Mouse (Mus musculus): ENCODE results near the gene Olfr635. TPM values are rescaled to one million over a fixed set of nuclear protein-coding genes. Genes with fewer than 3 reads are reported as not detected.
"Not testable (repeated sequence)": the region's sequence is repeated elsewhere in the genome, so short reads cannot be mapped to it uniquely, and the experiment has no call there.

Olfr635 gene
- not detected in 2 replicates for polyA plus RNA-seq (2015; fragmentation: Nextera tagmentation; extraction: Ambion mirVana)

GRCm38 (mm10) chr7:103970852-103971251 lies at the start of gene Olfr635:
Olfr635 (plus strand) TSS chr7:103971152.
- H3K9ac ChIP-seq = no peak within 1 kb of the TSS
- ATAC-seq (ENCODE audit: insufficient read depth) = no peak
- WGBS (ENCODE audit: insufficient replicate concordance) = 68% methylated on average over 1 of the region's 1 CpGs
- H3K4me3 ChIP-seq (replicated peaks) = no peak within 1 kb of the TSS
- H3K27me3 ChIP-seq = no peaks in the 10 kb centered on the region
- H3K36me3 ChIP-seq (replicated peaks) = no peaks in the 10 kb centered on the region
- no peak within 1 kb of the TSS for H3K4me2 ChIP-seq
- no peaks in the 10 kb centered on the region for H3K4me1 ChIP-seq (replicated peaks)
- no peaks in the 10 kb centered on the region for H3K9me3 ChIP-seq (replicated peaks)
- no peak within 1 kb of the TSS for H3K27ac ChIP-seq (replicated peaks)

DNA sequence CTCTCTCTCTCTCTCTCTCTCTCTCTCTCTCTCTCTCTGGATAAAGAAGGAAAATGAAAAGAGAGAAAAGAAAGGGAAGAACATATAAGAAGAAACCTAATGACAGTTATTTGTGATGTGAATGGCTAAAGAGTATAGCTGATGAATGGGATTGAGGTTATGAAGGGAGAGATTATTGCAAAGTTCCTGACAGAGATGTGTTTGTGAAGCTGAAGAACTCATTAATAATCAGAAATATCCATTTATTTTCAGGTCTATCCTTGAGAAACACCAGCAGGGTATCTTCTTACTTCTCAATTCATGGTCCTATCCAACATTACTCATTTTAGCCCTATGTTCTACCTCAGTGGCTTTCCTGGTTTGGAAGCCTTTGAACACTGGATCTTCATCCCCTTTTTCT lies 42.4 kb upstream of the Olfr635 start, which contains the start of gene Olfr631:
Gene Olfr631, plus strand, starts transcription at position 301 of the 400 bp plus-strand sequence.
- no peak for ATAC-seq (ENCODE audit: insufficient read depth)
- H3K4me1 ChIP-seq (replicated peaks) = no peaks in the 10 kb centered on the region
- no peak within 1 kb of the TSS for H3K4me2 ChIP-seq
- no peaks in the 10 kb centered on the region for H3K27me3 ChIP-seq
- no peaks in the 10 kb centered on the region for H3K36me3 ChIP-seq (replicated peaks)
- H3K9ac ChIP-seq = no peak within 1 kb of the TSS
- no peak within 1 kb of the TSS for H3K4me3 ChIP-seq (replicated peaks)
- no peak within 1 kb of the TSS for H3K27ac ChIP-seq (replicated peaks)
- H3K9me3 ChIP-seq (replicated peaks) = no peaks in the 10 kb centered on the region

DNA sequence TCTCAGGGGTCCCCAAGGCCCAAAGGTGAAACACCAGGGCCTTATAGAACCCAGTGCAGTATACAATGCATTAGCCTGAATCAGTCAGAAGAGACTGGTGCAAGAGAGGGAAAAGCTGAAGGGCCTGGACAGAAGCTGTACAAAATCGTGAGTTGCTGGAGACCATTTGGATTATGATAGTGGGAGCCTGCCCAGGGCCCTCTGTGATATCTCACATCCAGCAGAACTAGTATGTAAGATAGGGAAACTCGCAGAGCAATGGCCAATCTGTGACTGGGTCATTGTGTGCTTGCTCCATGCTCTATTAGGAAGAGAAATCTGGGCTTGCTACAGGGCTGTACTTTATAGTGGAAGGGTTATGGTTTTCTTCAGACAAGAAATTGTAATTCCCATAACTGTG lies 36.7 kb upstream of the Olfr635 start, which contains the start of gene Olfr632:
Gene Olfr632, plus strand, starts transcription at position 84 of the 400 bp plus-strand sequence.
- Histone ChIP-seq H3K9me3 (replicated peaks) (no peaks in the 10 kb centered on the region), H3K27me3 (peaks cover under 1% of the 10 kb centered on the region), H3K9ac (no peak within 1 kb of the TSS), H3K4me3 (replicated peaks) (no peak within 1 kb of the TSS), H3K4me2 (no peak within 1 kb of the TSS), H3K4me1 (replicated peaks) (no peaks in the 10 kb centered on the region), H3K36me3 (replicated peaks) (no peaks in the 10 kb centered on the region), H3K27ac (replicated peaks) (no peak within 1 kb of the TSS)
- WGBS (ENCODE audit: insufficient replicate concordance) = 31% methylated on average over 2 of the region's 2 CpGs
- no peak for ATAC-seq (ENCODE audit: insufficient read depth)

GRCm38 (mm10) chr7:103942730-103943129 lies 28.2 kb upstream of the Olfr635 start:
- H3K4me1 ChIP-seq (replicated peaks) = peaks cover 15% of the 10 kb centered on the region
- H3K4me3 ChIP-seq (replicated peaks) = no peak overlapping the region
- 0 out of 2 replicates have a peak overlapping the region, but pooled peaks have one; percentile 8 for H3K4me2 ChIP-seq
- peak overlapping the region; percentile 32 for H3K9ac ChIP-seq
- peaks cover 6% of the 10 kb centered on the region; the same call in 1 of the 2 replicates for H3K27me3 ChIP-seq
- H3K36me3 ChIP-seq (replicated peaks) = no peaks in the 10 kb centered on the region
- H3K9me3 ChIP-seq (replicated peaks) = no peaks in the 10 kb centered on the region
- WGBS (ENCODE audit: insufficient replicate concordance) = 9% methylated on average over 2 of the region's 2 CpGs
- H3K27ac ChIP-seq (replicated peaks) = peak overlapping the region; percentile 67
- peak; percentile 76 for ATAC-seq (ENCODE audit: insufficient read depth)

DNA sequence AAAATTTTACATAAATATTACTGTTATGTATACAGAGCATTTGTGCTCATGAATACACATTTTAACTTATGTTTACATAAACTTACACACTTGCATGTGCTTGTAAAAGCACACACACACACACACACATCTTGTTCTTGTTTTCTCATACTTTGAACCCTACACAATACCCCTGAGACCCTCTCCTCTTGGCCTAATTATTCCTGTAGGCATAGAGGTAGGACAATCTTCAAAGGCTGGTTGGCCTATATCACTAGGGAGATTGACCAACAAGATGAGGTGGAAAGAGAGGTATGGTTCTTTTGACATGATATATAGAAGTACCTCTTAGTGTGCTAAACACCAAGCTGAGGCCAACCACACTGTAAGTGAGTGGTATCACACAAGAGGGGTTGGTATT lies 26.8 kb upstream of the Olfr635 start, which contains the start of gene Olfr633:
Gene Olfr633, plus strand, starts transcription at position 301 of the 400 bp plus-strand sequence.
- no peak within 1 kb of the TSS for H3K27ac ChIP-seq (replicated peaks)
- H3K4me3 ChIP-seq (replicated peaks) = no peak within 1 kb of the TSS
- H3K9me3 ChIP-seq (replicated peaks) = no peaks in the 10 kb centered on the region
- no peak within 1 kb of the TSS for H3K9ac ChIP-seq
- peaks cover 15% of the 10 kb centered on the region for H3K4me1 ChIP-seq (replicated peaks)
- no peak within 1 kb of the TSS for H3K4me2 ChIP-seq
- H3K36me3 ChIP-seq (replicated peaks) = no peaks in the 10 kb centered on the region
- no peak for ATAC-seq (ENCODE audit: insufficient read depth)
- peaks cover 6% of the 10 kb centered on the region; the same call in 1 of the 2 replicates for H3K27me3 ChIP-seq

DNA sequence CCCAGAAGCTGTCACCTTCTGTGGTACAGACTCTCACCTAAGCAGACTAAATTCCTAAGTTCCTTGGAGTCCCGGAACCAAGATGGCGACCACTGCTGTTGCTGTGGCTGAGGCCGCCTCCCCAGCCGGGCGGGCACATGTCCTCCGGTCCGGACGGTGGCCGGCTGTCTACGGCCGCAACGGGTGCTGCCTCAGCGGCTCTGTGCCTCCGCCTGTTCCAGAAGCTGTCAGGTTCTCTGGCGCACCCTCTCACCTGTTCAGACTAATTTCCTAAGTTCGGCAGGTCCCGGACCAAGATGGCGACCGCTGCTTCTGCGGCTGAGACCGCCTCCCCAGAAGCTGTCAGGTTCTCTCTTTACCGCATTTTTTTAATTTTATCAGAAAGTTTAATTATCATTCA lies 4.1 kb upstream of the Olfr635 start:
- not testable (repeated sequence) for H3K27me3 ChIP-seq; H3K4me3 ChIP-seq (replicated peaks); H3K4me2 ChIP-seq; H3K27ac ChIP-seq (replicated peaks); ATAC-seq (ENCODE audit: insufficient read depth); H3K36me3 ChIP-seq (replicated peaks); H3K9me3 ChIP-seq (replicated peaks); H3K9ac ChIP-seq; H3K4me1 ChIP-seq (replicated peaks)
- WGBS (ENCODE audit: insufficient replicate concordance) = 83% methylated on average over 22 of the region's 22 CpGs

DNA sequence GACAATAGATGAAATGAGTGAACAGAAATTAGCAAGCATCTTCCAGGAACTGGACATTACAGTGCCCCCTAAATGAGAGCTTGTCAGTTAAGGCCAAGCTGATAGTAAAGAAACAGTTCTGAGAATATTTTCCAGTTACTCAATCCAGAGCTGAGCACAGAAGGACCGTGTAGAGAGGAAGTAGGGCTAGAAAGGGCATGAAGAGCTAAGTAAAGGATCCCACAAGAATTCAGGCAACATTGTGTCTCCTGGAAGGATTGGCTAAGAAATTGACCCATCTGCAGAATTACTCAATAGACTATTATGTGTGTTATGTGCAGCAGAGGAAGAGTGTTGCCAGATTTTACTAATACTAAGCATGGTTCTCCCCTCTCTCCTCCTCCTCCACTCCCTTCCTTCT lies 830 bp downstream of the Olfr635 start:
- Histone ChIP-seq H3K4me1 (replicated peaks) (no peaks in the 10 kb centered on the region), H3K9me3 (replicated peaks) (no peaks in the 10 kb centered on the region), H3K4me3 (replicated peaks) (no peak overlapping the region), H3K27ac (replicated peaks) (no peak overlapping the region), H3K27me3 (no peaks in the 10 kb centered on the region), H3K9ac (no peak overlapping the region), H3K36me3 (replicated peaks) (no peaks in the 10 kb centered on the region), H3K4me2 (no peak overlapping the region)
- no peak for ATAC-seq (ENCODE audit: insufficient read depth)
- 19% methylated on average over 1 of the region's 1 CpGs for WGBS (ENCODE audit: insufficient replicate concordance)

DNA sequence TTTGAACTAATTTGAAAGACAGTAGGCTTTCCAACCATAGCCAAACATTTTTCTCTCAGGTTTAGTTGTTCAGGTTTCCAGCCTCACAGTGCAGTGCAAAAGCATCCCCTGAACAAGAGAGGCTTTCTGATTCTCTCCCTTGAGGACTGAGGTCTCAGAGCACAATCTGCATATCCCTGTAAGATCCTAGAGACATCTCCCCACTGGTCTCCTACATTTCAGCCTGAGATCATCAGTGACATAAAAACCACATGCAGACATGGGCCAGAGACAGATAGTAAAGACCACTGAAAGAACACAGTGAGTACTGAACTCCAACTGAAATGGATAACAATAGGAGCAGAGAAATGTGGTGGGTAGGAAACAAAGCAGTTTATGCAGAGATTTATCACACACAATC lies 27.5 kb downstream of the Olfr635 start, which contains the start of gene Olfr638:
Gene Olfr638, plus strand, starts transcription at position 301 of the 400 bp plus-strand sequence.
- no peak within 1 kb of the TSS for H3K9ac ChIP-seq
- no peak for ATAC-seq (ENCODE audit: insufficient read depth)
- H3K4me2 ChIP-seq = no peak within 1 kb of the TSS
- H3K27me3 ChIP-seq = no peaks in the 10 kb centered on the region
- no peaks in the 10 kb centered on the region for H3K4me1 ChIP-seq (replicated peaks)
- H3K4me3 ChIP-seq (replicated peaks) = no peak within 1 kb of the TSS
- H3K9me3 ChIP-seq (replicated peaks) = no peaks in the 10 kb centered on the region
- no peaks in the 10 kb centered on the region for H3K36me3 ChIP-seq (replicated peaks)
- no peak within 1 kb of the TSS for H3K27ac ChIP-seq (replicated peaks)

- no peak for ATAC-seq (ENCODE audit: insufficient read depth)
- Histone ChIP-seq H3K4me3 (replicated peaks) (no peak overlapping the region), H3K9me3 (replicated peaks) (no peaks in the 10 kb centered on the region), H3K36me3 (replicated peaks) (no peaks in the 10 kb centered on the region), H3K4me2 (no peak overlapping the region), H3K9ac (no peak overlapping the region), H3K4me1 (replicated peaks) (no peaks in the 10 kb centered on the region), H3K27me3 (no peaks in the 10 kb centered on the region), H3K27ac (replicated peaks) (no peak overlapping the region)
Measured at GRCm38 (mm10) chr7:103999124-103999523, 28.2 kb downstream of the Olfr635 start.

DNA sequence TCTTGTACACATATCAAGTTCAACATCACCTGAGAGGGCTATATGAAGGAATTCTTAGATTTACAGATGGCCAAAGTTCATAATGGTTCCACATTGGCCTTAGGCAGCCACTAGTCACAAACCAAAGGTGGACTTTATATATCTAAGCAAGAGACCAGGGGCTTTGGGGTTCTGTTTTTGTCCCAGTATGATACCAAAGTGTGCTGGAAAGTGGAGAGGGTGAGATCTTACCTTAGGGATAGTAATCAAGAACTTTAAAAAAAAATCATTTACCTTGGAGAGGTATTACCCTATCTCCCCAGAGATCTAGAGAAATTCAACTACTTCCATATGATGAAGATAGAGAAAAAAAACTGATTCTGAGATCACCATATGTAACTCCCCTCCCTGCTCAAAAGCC lies 46.3 kb downstream of the Olfr635 start, which contains the start of gene Olfr639:
Gene Olfr639, minus strand, starts transcription at position 101 of the 400 bp plus-strand sequence.
- no peak within 1 kb of the TSS for H3K4me2 ChIP-seq
- H3K27me3 ChIP-seq = no peaks in the 10 kb centered on the region
- H3K9me3 ChIP-seq (replicated peaks) = no peaks in the 10 kb centered on the region
- H3K4me3 ChIP-seq (replicated peaks) = no peak within 1 kb of the TSS
- H3K36me3 ChIP-seq (replicated peaks) = no peaks in the 10 kb centered on the region
- H3K9ac ChIP-seq = no peak within 1 kb of the TSS
- no peak within 1 kb of the TSS for H3K27ac ChIP-seq (replicated peaks)
- no peaks in the 10 kb centered on the region for H3K4me1 ChIP-seq (replicated peaks)
- ATAC-seq (ENCODE audit: insufficient read depth) = no peak

DNA sequence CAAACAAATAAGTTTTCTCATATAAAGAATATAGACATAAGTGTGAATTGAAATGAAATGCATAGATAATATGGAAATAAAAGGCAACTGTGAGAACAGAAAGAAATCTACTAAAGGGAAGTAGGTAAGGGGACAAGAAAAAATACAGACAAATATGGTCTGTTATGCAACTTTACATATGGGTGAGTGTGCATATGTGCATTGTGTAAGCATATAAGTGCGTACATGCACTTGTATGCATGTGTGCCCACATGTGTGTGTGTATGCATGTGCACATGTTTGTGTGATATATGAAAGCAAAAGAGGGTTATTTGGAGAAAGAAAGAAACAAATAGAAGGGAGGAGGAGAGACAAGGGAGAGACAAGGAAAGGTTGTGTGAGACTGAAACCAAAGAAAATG lies 48.0 kb downstream of the Olfr635 start:
- Histone ChIP-seq H3K36me3 (replicated peaks) (no peaks in the 10 kb centered on the region), H3K9ac (no peak overlapping the region), H3K27me3 (no peaks in the 10 kb centered on the region), H3K4me1 (replicated peaks) (no peaks in the 10 kb centered on the region), H3K9me3 (replicated peaks) (no peaks in the 10 kb centered on the region), H3K4me2 (no peak overlapping the region), H3K4me3 (replicated peaks) (no peak overlapping the region), H3K27ac (replicated peaks) (no peak overlapping the region)
- no peak for ATAC-seq (ENCODE audit: insufficient read depth)
- WGBS (ENCODE audit: insufficient replicate concordance) = 55% methylated on average over 1 of the region's 1 CpGs

DNA sequence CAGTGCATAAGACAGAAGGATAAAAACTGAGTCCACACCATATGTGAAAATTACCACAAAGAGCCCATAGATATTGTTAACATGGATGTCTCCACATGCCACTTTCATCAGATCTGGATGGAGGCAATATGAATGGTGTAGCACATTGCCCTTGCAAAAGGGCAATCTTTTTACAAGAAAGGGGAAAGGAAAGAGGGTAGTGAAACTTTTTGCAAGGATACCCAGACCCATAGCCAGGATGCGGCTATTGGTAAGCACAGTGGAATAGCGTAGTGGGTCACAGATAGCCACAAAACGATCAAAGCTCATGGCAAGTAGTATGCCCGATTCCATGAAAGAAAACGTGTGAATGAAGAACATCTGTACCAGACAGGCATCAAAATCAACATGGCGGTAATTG lies 50.7 kb downstream of the Olfr635 start:
- Histone ChIP-seq H3K9ac (no peak overlapping the region), H3K27ac (replicated peaks) (no peak overlapping the region), H3K4me2 (no peak overlapping the region), H3K36me3 (replicated peaks) (no peaks in the 10 kb centered on the region), H3K4me1 (replicated peaks) (no peaks in the 10 kb centered on the region), H3K4me3 (replicated peaks) (no peak overlapping the region), H3K9me3 (replicated peaks) (no peaks in the 10 kb centered on the region), H3K27me3 (no peaks in the 10 kb centered on the region)
- ATAC-seq (ENCODE audit: insufficient read depth) = no peak
- 66% methylated on average over 6 of the region's 6 CpGs for WGBS (ENCODE audit: insufficient replicate concordance)
